Mouse (Mus musculus) thymus, adult 2 months (tissue): ENCODE results near the gene Ceacam20. TPM values are rescaled to one million over a fixed set of nuclear protein-coding genes. Genes with fewer than 3 reads are reported as not detected.

Source experiments
- DNase-seq: peaks from one replicate; pipeline ENCODE4 v3.0.0; 2021
- H3K27ac ChIP-seq: fragments of 200-500 bp; 2 replicates; pipeline ENCODE4 v1.5.1; 2012; ENCODE audit warnings: low read length, control low read depth; ENCODE audit not compliant: control insufficient read depth, insufficient read depth
- H3K27me3 ChIP-seq: fragments of 200-500 bp; 2 replicates; pipeline ENCODE4 v1.6.1; 2012; ENCODE audit warnings: mild to moderate bottlenecking, low read length, moderate library complexity, mixed read lengths; ENCODE audit not compliant: control insufficient read depth, insufficient read depth
- H3K36me3 ChIP-seq: fragments of 200-500 bp; 2 replicates; pipeline ENCODE4 v1.6.1; 2012; ENCODE audit warnings: mild to moderate bottlenecking, low read length, moderate library complexity; ENCODE audit not compliant: control insufficient read depth, insufficient read depth
- H3K4me1 ChIP-seq: fragments of 200-500 bp; replicated peaks from 2 replicates; pipeline ENCODE4 v1.6.1; 2012; ENCODE audit warnings: low read length; ENCODE audit not compliant: control insufficient read depth, insufficient read depth
- H3K4me3 ChIP-seq: fragments of 200-500 bp; 2 replicates; pipeline ENCODE4 v1.5.1; 2012; ENCODE audit warnings: mild to moderate bottlenecking, low read length, control low read depth, moderate library complexity; ENCODE audit not compliant: control insufficient read depth, insufficient read depth
- CTCF ChIP-seq: fragments of 200-500 bp; IDR thresholded peaks from 2 replicates; pipeline ENCODE4 v1.5.1; 2012; ENCODE audit warnings: mild to moderate bottlenecking, control low read depth, low read length, moderate library complexity, borderline replicate concordance; ENCODE audit not compliant: control insufficient read depth, poor library complexity, insufficient read depth; ENCODE audit errors: extremely low read depth
- POLR2A ChIP-seq: fragments of 200-500 bp; IDR thresholded peaks from 2 replicates; pipeline ENCODE4 v1.6.1; 2012; ENCODE audit warnings: mild to moderate bottlenecking, low read length, control low read depth, moderate library complexity; ENCODE audit not compliant: control insufficient read depth, poor library complexity, insufficient read depth; ENCODE audit errors: extremely low read depth
- whole genome bisulfite sequencing: fragments of 180-500 bp; shearing (Covaris S2); methylation state at CpG from one replicate; pipeline ENCODE4 v1.1.7; 2018; 5-methylcytosine and 5-hydroxymethylcytosine counted together
- polyA plus RNA-seq: library from polyadenylated mRNA; depleted of rRNA; stranded (reverse); fragments of >200 nt; gene quantifications from 2 replicates; pipeline ENCODE4 v1.2.3, GENCODE M21; 2012; rRNA removed

The Ceacam20 gene
- polyA plus RNA-seq, result 0.49 and 0.57 TPM in 2 replicates

GRCm38 (mm10) chr7:19964985-19965579 lies at the start of gene Ceacam20:
TSS of gene Ceacam20 (plus strand) at chr7:19965412.
- Histone ChIP-seq H3K27ac (no peak within 1 kb of the TSS), H3K36me3 (no peaks in the 10 kb centered on the region), H3K4me1 (no peaks in the 10 kb centered on the region), H3K4me3 (no peak within 1 kb of the TSS), H3K27me3 (no peaks in the 10 kb centered on the region)
- no peak for TF ChIP-seq CTCF
- TF ChIP-seq POLR2A, result no peak
- no peak for DNase-seq
- WGBS, result 79% methylated on average over 7 of the region's 7 CpGs

GRCm38 (mm10) chr7:19920166-19920505 lies 45.1 kb upstream of the Ceacam20 start:
- WGBS, result 37% methylated on average over 4 of the region's 4 CpGs
- Histone ChIP-seq H3K27ac (peak overlapping the region; percentile 38; the same call in 1 of the 2 replicates), H3K4me1 (peaks cover 40% of the 10 kb centered on the region), H3K36me3 (peaks cover 31% of the 10 kb centered on the region), H3K4me3 (peak overlapping the region; percentile 80), H3K27me3 (no peaks in the 10 kb centered on the region)
- TF ChIP-seq CTCF, result no peak
- TF ChIP-seq POLR2A, result no peak
- no peak for DNase-seq

GRCm38 (mm10) chr7:19920506-19921261 lies 44.5 kb upstream of the Ceacam20 start, which contains the start of gene Pvr:
TSS of gene Pvr (minus strand) at chr7:19921160.
- TF ChIP-seq CTCF (0 out of 2 replicates have a peak, but pooled peaks have one; percentile 10), POLR2A (no peak)
- Histone ChIP-seq H3K27ac (peak within 1 kb of the TSS; percentile 68), H3K27me3 (no peaks in the 10 kb centered on the region), H3K4me1 (peaks cover 40% of the 10 kb centered on the region), H3K36me3 (peaks cover 26% of the 10 kb centered on the region), H3K4me3 (peak within 1 kb of the TSS; percentile 80)
- under 1% methylated on average over 60 of the region's 60 CpGs for WGBS
- DNase-seq, result peak; percentile 74

- Histone ChIP-seq H3K4me3 (no peak overlapping the region), H3K27me3 (no peaks in the 10 kb centered on the region), H3K27ac (peak overlapping the region; percentile 97), H3K36me3 (peaks cover 3% of the 10 kb centered on the region), H3K4me1 (peaks cover 50% of the 10 kb centered on the region)
- TF ChIP-seq CTCF (no peak), POLR2A (no peak)
- 12% methylated on average over 2 of the region's 2 CpGs for WGBS
- no peak for DNase-seq
Measured at GRCm38 (mm10) chr7:19923354-19923753, 41.9 kb upstream of the Ceacam20 start.

- H3K27me3 ChIP-seq, result no peaks in the 10 kb centered on the region
- peak; percentile 54 for DNase-seq
- 14% methylated on average over 11 of the region's 15 CpGs for WGBS
Measured at GRCm38 (mm10) chr7:19923797-19924196, 41.4 kb upstream of the Ceacam20 start.

GRCm38 (mm10) chr7:19925376-19925775 lies 39.8 kb upstream of the Ceacam20 start:
- no peak overlapping the region for H3K4me3 ChIP-seq
- no peaks in the 10 kb centered on the region for H3K36me3 ChIP-seq
- no peaks in the 10 kb centered on the region for H3K27me3 ChIP-seq
- DNase-seq, result no peak
- H3K4me1 ChIP-seq, result peaks cover 45% of the 10 kb centered on the region
- WGBS, result 88% methylated on average over 1 of the region's 1 CpGs
- TF ChIP-seq CTCF (no peak), POLR2A (no peak)
- no peak overlapping the region for H3K27ac ChIP-seq

More at GRCm38 (mm10) chr7:19923797-19924196, 41.4 kb upstream of the Ceacam20 start:
- Histone ChIP-seq H3K4me1 (peaks cover 47% of the 10 kb centered on the region), H3K36me3 (no peaks in the 10 kb centered on the region), H3K4me3 (no peak overlapping the region), H3K27ac (peak overlapping the region; percentile 97)
- TF ChIP-seq POLR2A (no peak), CTCF (no peak)
